Mouse (Mus musculus) olfactory bulb, adult 2 months (tissue): ENCODE results near the gene Cxcl5. TPM values are rescaled to one million over a fixed set of nuclear protein-coding genes. Genes with fewer than 3 reads are reported as not detected.

Experiments
- H3K27ac ChIP-seq: fragments of 200-500 bp; 2 replicates; pipeline ENCODE4 v1.5.1; 2012; ENCODE audit warnings: low read depth, low read length; ENCODE audit not compliant: insufficient read depth
- H3K4me1 ChIP-seq: fragments of 200-500 bp; 2 replicates; pipeline ENCODE4 v1.6.1; 2012; ENCODE audit warnings: low read length; ENCODE audit not compliant: control insufficient read depth, insufficient read depth
- H3K4me3 ChIP-seq: fragments of 200-500 bp; 2 replicates; pipeline ENCODE4 v1.5.1; 2012; ENCODE audit warnings: mild to moderate bottlenecking, low read depth, low read length, moderate library complexity; ENCODE audit not compliant: insufficient read depth
- CTCF ChIP-seq: fragments of 200-500 bp; IDR thresholded peaks from 2 replicates; pipeline ENCODE4 v1.5.1; 2012; ENCODE audit warnings: low read depth, mild to moderate bottlenecking, low read length, moderate library complexity; ENCODE audit not compliant: insufficient read depth
- POLR2A ChIP-seq: fragments of 200-500 bp; IDR thresholded peaks from 2 replicates; pipeline ENCODE4 v1.6.1; 2012; ENCODE audit warnings: mild to moderate bottlenecking, low read depth, low read length, moderate library complexity; ENCODE audit not compliant: insufficient read depth
- WGBS: fragments of 180-500 bp; shearing (Covaris S2); methylation state at CpG from one replicate; pipeline ENCODE4 v1.1.7; 2018; 5-methylcytosine and 5-hydroxymethylcytosine counted together
- polyA plus RNA-seq: library from polyadenylated mRNA; stranded (reverse); fragments of >200 nt; gene quantifications from 2 replicates; pipeline ENCODE4 v1.2.4, GENCODE M21; 2012; ENCODE audit warnings: low replicate concordance; ENCODE audit not compliant: missing spikeins, insufficient read depth, insufficient read length

Gene Cxcl5
- polyA plus RNA-seq, 1 experiment = not detected

DNA sequence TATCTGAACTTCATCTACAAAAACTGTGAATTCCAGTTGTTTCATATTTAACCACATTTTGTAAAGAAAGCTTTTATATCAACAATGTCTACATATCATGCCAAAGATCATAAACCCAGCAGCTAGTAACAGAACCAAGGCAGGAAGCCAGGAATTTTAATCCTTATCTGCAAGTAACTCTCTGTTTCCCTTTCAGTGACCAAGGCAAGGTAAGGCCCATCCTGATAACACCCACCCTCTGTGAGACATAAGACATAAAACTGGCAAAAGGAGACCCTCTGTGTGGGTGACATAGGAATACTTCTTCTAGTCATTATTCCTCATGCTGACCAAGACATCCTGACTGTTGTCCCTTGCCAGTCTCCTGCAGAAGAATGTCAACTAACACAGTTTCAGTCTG lies 45.4 kb downstream of the Cxcl5 start:
- H3K27ac ChIP-seq = no peak overlapping the region
- TF ChIP-seq CTCF = no peak
- no peak for TF ChIP-seq POLR2A

DNA sequence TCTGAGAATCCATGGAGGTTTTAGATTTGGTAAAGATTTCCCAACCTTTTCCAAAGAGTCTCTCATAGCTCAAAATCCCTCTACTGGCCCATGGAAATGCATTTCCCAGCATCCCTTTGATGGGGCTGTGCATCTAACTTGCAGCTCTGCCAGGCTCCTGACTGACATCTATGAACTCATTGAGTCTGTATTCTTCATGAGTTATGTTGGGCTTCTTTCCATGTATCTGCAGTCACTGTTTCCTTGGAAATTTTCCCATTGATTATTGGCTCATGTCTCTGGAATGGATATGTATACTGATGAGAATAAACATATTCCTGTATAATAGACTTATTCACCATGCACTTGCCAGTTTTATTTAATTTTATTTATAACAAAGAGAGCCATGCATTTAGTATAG lies 46.9 kb downstream of the Cxcl5 start:
- Histone ChIP-seq H3K27ac (no peak overlapping the region), H3K4me1 (no peaks in the 10 kb centered on the region), H3K4me3 (no peak overlapping the region)
- TF ChIP-seq CTCF (no peak), POLR2A (no peak)

More for the DNA sequence above, 45.4 kb downstream of the Cxcl5 start:
- Histone ChIP-seq H3K4me1 (no peaks in the 10 kb centered on the region), H3K4me3 (no peak overlapping the region)

DNA sequence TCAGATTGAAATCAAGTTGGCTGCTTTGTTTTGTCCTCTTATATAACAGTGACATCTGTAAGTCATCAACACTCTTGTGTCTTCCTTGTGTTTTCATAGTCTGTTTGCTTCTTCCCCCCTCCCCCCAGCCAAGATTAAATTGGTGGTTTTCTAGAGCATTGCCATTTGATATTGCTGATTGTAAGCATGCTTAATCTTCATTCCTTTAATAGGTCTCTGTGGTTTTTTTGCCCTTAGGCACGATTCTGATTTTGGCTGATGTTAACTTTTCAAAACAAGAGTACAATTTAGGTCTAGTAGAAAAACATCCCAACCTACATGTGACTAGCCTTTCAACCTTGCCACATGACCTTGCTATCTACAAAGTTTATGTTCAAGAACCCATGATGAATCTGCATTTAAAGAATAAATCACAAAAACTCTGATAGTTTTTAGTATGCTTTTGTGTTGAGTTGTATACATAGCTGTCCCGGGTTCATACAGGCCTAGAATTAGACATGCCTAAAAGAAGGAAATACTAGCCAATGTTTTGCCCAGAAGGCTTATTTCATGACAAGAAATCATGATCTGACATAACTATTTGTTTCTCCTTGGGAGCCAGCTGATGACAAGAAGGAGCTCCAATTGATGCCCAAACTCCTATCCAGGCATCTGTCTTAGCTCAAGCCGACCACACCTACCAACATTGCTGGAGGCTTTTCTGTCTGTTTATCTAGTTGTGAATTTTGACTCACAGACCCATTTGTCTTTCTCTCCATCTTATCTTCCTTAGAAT lies 48.2 kb downstream of the Cxcl5 start:
- Histone ChIP-seq H3K27ac (no peak overlapping the region), H3K4me3 (no peak overlapping the region), H3K4me1 (no peaks in the 10 kb centered on the region)
- 84% methylated on average over 3 of the region's 3 CpGs for WGBS
- no peak for TF ChIP-seq CTCF
- TF ChIP-seq POLR2A = no peak

Other genes starting within 250 kb of the Cxcl5 start
- not detected in 2 replicates for gene Afm, start 240.4 kb upstream of the Cxcl5 start, polyA plus RNA-seq
- gene 5830473C10Rik, start 198.3 kb upstream of the Cxcl5 start, polyA plus RNA-seq = not detected in 2 replicates
- gene Rassf6, start 118.7 kb upstream of the Cxcl5 start, polyA plus RNA-seq = not detected in 2 replicates
- gene Ppbp, start 9.2 kb downstream of the Cxcl5 start, polyA plus RNA-seq = not detected in 2 replicates
- gene Pf4, start 13.1 kb downstream of the Cxcl5 start, polyA plus RNA-seq = not detected in 2 replicates
- not detected in 2 replicates for gene Cxcl3, start 26.7 kb downstream of the Cxcl5 start, polyA plus RNA-seq
- not detected in 2 replicates for gene Cxcl15, start 35.2 kb downstream of the Cxcl5 start, polyA plus RNA-seq
- not detected in 2 replicates for gene Cxcl1, start 131.9 kb downstream of the Cxcl5 start, polyA plus RNA-seq
- gene Cxcl2, start 144.5 kb downstream of the Cxcl5 start, polyA plus RNA-seq = not detected in 2 replicates
- not detected in 2 replicates for gene Mthfd2l, start 171.8 kb downstream of the Cxcl5 start, polyA plus RNA-seq